Mouse (Mus musculus): ENCODE measurements around the gene 4933411K16Rik. TPM values are rescaled to one million over a fixed set of nuclear protein-coding genes. Genes with fewer than 3 reads are reported as not detected.

4933411K16Rik gene
- total and polyA plus RNA-seq, 3 experiments = 0.10 TPM; not detected in 2

GRCm38 (mm10) chr19:42089748-42090595, 37.9 kb downstream of the 4933411K16Rik start, which contains the start of gene Pi4k2a (continued):
- peak; percentile 57; the same call in 1 of the 2 replicates for TF ChIP-seq ELF1 (IDR thresholded peaks at IDR 0.05; ENCODE audit: low read depth, low read length)
- no peak; the same call in 1 of the 2 replicates for TF ChIP-seq MAZ (IDR thresholded peaks at IDR 0.05; ENCODE audit: low read depth, low read length)
- TF ChIP-seq JUND (IDR thresholded peaks at IDR 0.05; ENCODE audit: low read depth, low read length) = no peak
- TF ChIP-seq POLR2AphosphoS2 (IDR thresholded peaks at IDR 0.05; ENCODE audit: low read length) = peak; percentile 91
- no peak for TF ChIP-seq ZC3H11A (IDR thresholded peaks at IDR 0.05; ENCODE audit: low read depth, low read length)

- TF ChIP-seq MXI1 (IDR thresholded peaks at IDR 0.05; ENCODE audit: low read depth, low read length) = peak; percentile 34
- TF ChIP-seq KAT2A (conservative IDR thresholded peaks at IDR 0.05; ENCODE audit: low read depth, low read length) = no peak
- no peak for TF ChIP-seq EP300 (IDR thresholded peaks at IDR 0.05; ENCODE audit: low read depth in 1 of 2, low read length in 2 of 2)
- 0 out of 2 replicates have a peak, but pooled peaks have one; percentile 10 for TF ChIP-seq MYC (IDR thresholded peaks at IDR 0.05; ENCODE audit: low read depth, low read length)
- H3K9me3 ChIP-seq (replicated peaks; ENCODE audit: insufficient read depth, low read length) = no peaks in the 10 kb centered on the region
- peak overlapping the region; percentile 82 to 91 for H3K4me3 ChIP-seq (ENCODE audit: control insufficient read depth in 1 of 2, insufficient read depth in 1 of 2, low read depth in 2 of 2, low read length in 2 of 2)
- peaks cover 12% of the 10 kb centered on the region for H3K79me2 ChIP-seq (ENCODE audit: control insufficient read depth, insufficient read depth, low read length, poor library complexity)
- peaks cover 2 to 3% of the 10 kb centered on the region in 2 experiments; a peak in 1 of 4 replicates for H3K4me1 ChIP-seq (ENCODE audit: control insufficient read depth in 1 of 2, insufficient read depth in 2 of 2, low read length in 2 of 2)
- H3K36me3 ChIP-seq (ENCODE audit: control insufficient read depth in 1 of 2, insufficient read depth in 2 of 2, low read length in 2 of 2) = peaks cover 0 to 12% of the 10 kb centered on the region in 2 experiments; a peak in 2 of 4 replicates
- DNase-seq (ENCODE audit: low read depth, low spot score) = peak; percentile 84
- no peaks in the 10 kb centered on the region for H3K27me3 ChIP-seq (ENCODE audit: control insufficient read depth in 1 of 2, insufficient read depth in 2 of 2, low read length in 2 of 2)
- peak overlapping the region; percentile 73 for H3K9ac ChIP-seq (ENCODE audit: control insufficient read depth, low read depth, low read length, poor library complexity, severe bottlenecking)
- 0 out of 2 replicates have a peak overlapping the region, but pooled peaks have one; percentile 10 for H3K27ac ChIP-seq (ENCODE audit: control insufficient read depth, low read depth, low read length)
Observed at GRCm38 (mm10) chr19:42090637-42091141, 38.6 kb downstream of the 4933411K16Rik start.

- peak; percentile 47 for TF ChIP-seq ZNF384 (IDR thresholded peaks at IDR 0.05; ENCODE audit: low read depth, low read length)
- no peak for TF ChIP-seq KAT2A (conservative IDR thresholded peaks at IDR 0.05; ENCODE audit: low read depth, low read length)
- H3K9me3 ChIP-seq (replicated peaks; ENCODE audit: insufficient read depth, low read length) = no peaks in the 10 kb centered on the region
- H3K36me3 ChIP-seq (ENCODE audit: control insufficient read depth in 1 of 2, insufficient read depth in 2 of 2, low read length in 2 of 2) = peaks cover 3% of the 10 kb centered on the region in 2 experiments
- no peak overlapping the region for H3K4me3 ChIP-seq (ENCODE audit: control insufficient read depth in 1 of 2, insufficient read depth in 1 of 2, low read depth in 2 of 2, low read length in 2 of 2)
- no peaks in the 10 kb centered on the region for H3K27me3 ChIP-seq (ENCODE audit: control insufficient read depth in 1 of 2, insufficient read depth in 2 of 2, low read length in 2 of 2)
- H3K27ac ChIP-seq (ENCODE audit: control insufficient read depth, low read depth, low read length) = no peak overlapping the region
- no peaks in the 10 kb centered on the region for H3K4me1 ChIP-seq (ENCODE audit: control insufficient read depth in 1 of 2, insufficient read depth in 2 of 2, low read length in 2 of 2)
- no peaks in the 10 kb centered on the region for H3K79me2 ChIP-seq (ENCODE audit: control insufficient read depth, insufficient read depth, low read length, poor library complexity)
- DNase-seq (ENCODE audit: low read depth, low spot score) = peak; percentile 45
- H3K9ac ChIP-seq (ENCODE audit: control insufficient read depth, low read depth, low read length, poor library complexity, severe bottlenecking) = no peak overlapping the region
Observed at GRCm38 (mm10) chr19:42099406-42099805, 47.4 kb downstream of the 4933411K16Rik start.

Other genes with a start within 250 kb of the 4933411K16Rik start
- 26.7 and 36.0 TPM in 2 replicates for gene Frat1, start 222.3 kb upstream of the 4933411K16Rik start, total RNA-seq (2012; rRNA removed)
- 10 to 100 TPM in 1 of 2 experiments, not detected in 1; 31.5 TPM for gene Frat1, start 222.3 kb upstream of the 4933411K16Rik start, polyA plus RNA-seq (2012; ENCODE audit: insufficient read depth in 1 of 2, insufficient read length in 2 of 2, low read depth in 1 of 2, low replicate concordance in 2 of 2, missing spikeins in 1 of 2)
- 55.6 and 58.2 TPM in 2 replicates for gene Frat2, start 204.1 kb upstream of the 4933411K16Rik start, total RNA-seq (2012; rRNA removed)
- 100 to 1,000 TPM in 1 of 2 experiments, not detected in 1; 110 TPM for gene Frat2, start 204.1 kb upstream of the 4933411K16Rik start, polyA plus RNA-seq (2012; ENCODE audit: insufficient read depth in 1 of 2, insufficient read length in 2 of 2, low read depth in 1 of 2, low replicate concordance in 2 of 2, missing spikeins in 1 of 2)
- gene Rrp12, start 156.1 kb upstream of the 4933411K16Rik start, total RNA-seq (2012; rRNA removed) = 93.8 and 106 TPM in 2 replicates
- gene Rrp12, start 156.1 kb upstream of the 4933411K16Rik start, polyA plus RNA-seq (2012; ENCODE audit: insufficient read depth in 1 of 2, insufficient read length in 2 of 2, low read depth in 1 of 2, low replicate concordance in 2 of 2, missing spikeins in 1 of 2) = 100 to 1,000 TPM in 1 of 2 experiments, 10 to 100 TPM in 1; 44.5 to 134 TPM
- 267 and 714 TPM in 2 replicates for gene Pgam1, start 140.3 kb upstream of the 4933411K16Rik start, total RNA-seq (2012; rRNA removed)
- gene Pgam1, start 140.3 kb upstream of the 4933411K16Rik start, polyA plus RNA-seq (2012; ENCODE audit: insufficient read depth in 1 of 2, insufficient read length in 2 of 2, low read depth in 1 of 2, low replicate concordance in 2 of 2, missing spikeins in 1 of 2) = 100 to 1,000 TPM; 220 to 756 TPM
- gene Exosc1, start 118.8 kb upstream of the 4933411K16Rik start, total RNA-seq (2012; rRNA removed) = 101 and 118 TPM in 2 replicates
- 100 to 1,000 TPM; 162 to 390 TPM for gene Exosc1, start 118.8 kb upstream of the 4933411K16Rik start, polyA plus RNA-seq (2012; ENCODE audit: insufficient read depth in 1 of 2, insufficient read length in 2 of 2, low read depth in 1 of 2, low replicate concordance in 2 of 2, missing spikeins in 1 of 2)
- 95.2 and 99.2 TPM in 2 replicates for gene Zdhhc16, start 118.8 kb upstream of the 4933411K16Rik start, total RNA-seq (2012; rRNA removed)
- 100 to 1,000 TPM in 1 of 2 experiments, not detected in 1; 128 TPM for gene Zdhhc16, start 118.8 kb upstream of the 4933411K16Rik start, polyA plus RNA-seq (2012; ENCODE audit: insufficient read depth in 1 of 2, insufficient read length in 2 of 2, low read depth in 1 of 2, low replicate concordance in 2 of 2, missing spikeins in 1 of 2)
- gene Mms19, start 71.1 kb upstream of the 4933411K16Rik start, total RNA-seq (2012; rRNA removed) = 23.7 and 25.6 TPM in 2 replicates
- 10 to 100 TPM in 1 of 2 experiments, not detected in 1; 88.6 TPM for gene Mms19, start 71.1 kb upstream of the 4933411K16Rik start, polyA plus RNA-seq (2012; ENCODE audit: insufficient read depth in 1 of 2, insufficient read length in 2 of 2, low read depth in 1 of 2, low replicate concordance in 2 of 2, missing spikeins in 1 of 2)
- 8.0 and 9.1 TPM in 2 replicates for gene Ubtd1, start 70.5 kb upstream of the 4933411K16Rik start, total RNA-seq (2012; rRNA removed)
- 10 to 100 TPM in 1 of 2 experiments, not detected in 1; 15.5 TPM for gene Ubtd1, start 70.5 kb upstream of the 4933411K16Rik start, polyA plus RNA-seq (2012; ENCODE audit: insufficient read depth in 1 of 2, insufficient read length in 2 of 2, low read depth in 1 of 2, low replicate concordance in 2 of 2, missing spikeins in 1 of 2)
- not detected in 2 replicates for gene Ankrd2, start 16.2 kb upstream of the 4933411K16Rik start, total RNA-seq (2012; rRNA removed)
- gene Ankrd2, start 16.2 kb upstream of the 4933411K16Rik start, polyA plus RNA-seq (2012; ENCODE audit: insufficient read depth in 1 of 2, insufficient read length in 2 of 2, low read depth in 1 of 2, low replicate concordance in 2 of 2, missing spikeins in 1 of 2) = not detected
- 0.31 TPM in 1 of 2 replicates, not detected in the other for gene Hoga1, start 6.6 kb upstream of the 4933411K16Rik start, total RNA-seq (2012; rRNA removed)
- gene Hoga1, start 6.6 kb upstream of the 4933411K16Rik start, polyA plus RNA-seq (2012; ENCODE audit: insufficient read depth in 1 of 2, insufficient read length in 2 of 2, low read depth in 1 of 2, low replicate concordance in 2 of 2, missing spikeins in 1 of 2) = under 1 TPM in 1 of 2 experiments, not detected in 1; 0.38 TPM
- gene Morn4, start 34.1 kb downstream of the 4933411K16Rik start, total RNA-seq (2012; rRNA removed) = 4.9 and 5.7 TPM in 2 replicates
- gene Morn4, start 34.1 kb downstream of the 4933411K16Rik start, polyA plus RNA-seq (2012; ENCODE audit: insufficient read depth in 1 of 2, insufficient read length in 2 of 2, low read depth in 1 of 2, low replicate concordance in 2 of 2, missing spikeins in 1 of 2) = 10 to 100 TPM in 1 of 2 experiments, not detected in 1; 18.4 TPM
- 10.2 and 12.2 TPM in 2 replicates for gene Pi4k2a, start 38.2 kb downstream of the 4933411K16Rik start, total RNA-seq (2012; rRNA removed)
- gene Pi4k2a, start 38.2 kb downstream of the 4933411K16Rik start, polyA plus RNA-seq (2012; ENCODE audit: insufficient read depth in 1 of 2, insufficient read length in 2 of 2, low read depth in 1 of 2, low replicate concordance in 2 of 2, missing spikeins in 1 of 2) = 10 to 100 TPM in 1 of 2 experiments, not detected in 1; 30.3 TPM
- 49.5 and 54.8 TPM in 2 replicates for gene Avpi1, start 76.8 kb downstream of the 4933411K16Rik start, total RNA-seq (2012; rRNA removed)
- 10 to 100 TPM in 1 of 2 experiments, not detected in 1; 53.3 TPM for gene Avpi1, start 76.8 kb downstream of the 4933411K16Rik start, polyA plus RNA-seq (2012; ENCODE audit: insufficient read depth in 1 of 2, insufficient read length in 2 of 2, low read depth in 1 of 2, low replicate concordance in 2 of 2, missing spikeins in 1 of 2)
- gene Marveld1, start 95.2 kb downstream of the 4933411K16Rik start, total RNA-seq (2012; rRNA removed) = 7.9 and 9.7 TPM in 2 replicates
- 10 to 100 TPM in 1 of 2 experiments, not detected in 1; 24.4 TPM for gene Marveld1, start 95.2 kb downstream of the 4933411K16Rik start, polyA plus RNA-seq (2012; ENCODE audit: insufficient read depth in 1 of 2, insufficient read length in 2 of 2, low read depth in 1 of 2, low replicate concordance in 2 of 2, missing spikeins in 1 of 2)
- 22.0 and 27.0 TPM in 2 replicates for gene Zfyve27, start 111.7 kb downstream of the 4933411K16Rik start, total RNA-seq (2012; rRNA removed)
- gene Zfyve27, start 111.7 kb downstream of the 4933411K16Rik start, polyA plus RNA-seq (2012; ENCODE audit: insufficient read depth in 1 of 2, insufficient read length in 2 of 2, low read depth in 1 of 2, low replicate concordance in 2 of 2, missing spikeins in 1 of 2) = 10 to 100 TPM in 1 of 2 experiments, not detected in 1; 40.2 TPM
- not detected in 2 replicates for gene Sfrp5, start 150.0 kb downstream of the 4933411K16Rik start, total RNA-seq (2012; rRNA removed)
- gene Sfrp5, start 150.0 kb downstream of the 4933411K16Rik start, polyA plus RNA-seq (2012; ENCODE audit: insufficient read depth in 1 of 2, insufficient read length in 2 of 2, low read depth in 1 of 2, low replicate concordance in 2 of 2, missing spikeins in 1 of 2) = under 1 TPM in 1 of 2 experiments, not detected in 1; 0.50 TPM
- 0.23 and 0.27 TPM in 2 replicates for gene Golga7b, start 195.3 kb downstream of the 4933411K16Rik start, total RNA-seq (2012; rRNA removed)
- 1 to 10 TPM in 1 of 2 experiments, not detected in 1; 2.0 TPM for gene Golga7b, start 195.3 kb downstream of the 4933411K16Rik start, polyA plus RNA-seq (2012; ENCODE audit: insufficient read depth in 1 of 2, insufficient read length in 2 of 2, low read depth in 1 of 2, low replicate concordance in 2 of 2, missing spikeins in 1 of 2)

All from MEL (cell line).